Comparison of ENCODE assay signal across 8 mouse cellular contexts in genomic region chr11:119404627-119405026, GRCm38 (mm10). TPM values are rescaled to one million over a fixed set of nuclear protein-coding genes. Genes with fewer than 3 reads are reported as not detected.
DNase-seq lines count a peak whose midpoint lies in the region; ATAC-seq lines count a peak whose summit lies in the region.

No protein-coding gene starts in this region.

- DNase-seq in heart, adult 18-20 months: peak; percentile 24 to 47
- DNase-seq in heart, adult 11 months: no peak
- DNase-seq in 3T3-L1 (ENCODE audit: low read depth, low spot score) (peak; percentile 71), WW6 (ENCODE audit: low read depth, low spot score) (peak; percentile 78)
- DNase-seq in retina, adult 2 months (ENCODE audit: low read depth, low spot score): peak; percentile 23
- DNase-seq in layer of hippocampus, adult 11-12 months (ENCODE audit: low spot score): no peak
- DNase-seq in cerebellum, adult 11-12 months: no peak

- ATAC-seq in granulocyte monocyte progenitor cell, adult 5-6 weeks (replicated peaks; ENCODE audit: poor library complexity, severe bottlenecking): peak; percentile 67

RNA-seq across cellular contexts. Expression of gene Rnf213, which starts 11.7 kb away (rescaled TPM):
- total RNA-seq in heart, adult 18-20 months (2021): 10 to 100 TPM; 14.6 to 15.2 TPM
- total RNA-seq in granulocyte monocyte progenitor cell, adult 5-6 weeks (2014; fragmentation: Nextera tagmentation): 57.7 and 58.1 TPM in 2 replicates
- 40.5 and 45.5 TPM in 2 replicates for total RNA-seq in granulocyte monocyte progenitor cell, adult 5-6 weeks (2017)

RNA-seq across cellular contexts. Expression of gene Slc26a11, which starts 49.3 kb away (rescaled TPM):
- total RNA-seq in heart, adult 18-20 months (2021): 1 to 10 TPM; 3.1 TPM
- total RNA-seq in granulocyte monocyte progenitor cell, adult 5-6 weeks (2014; fragmentation: Nextera tagmentation): 1.1 TPM in 1 of 2 replicates, not detected in the other
- total RNA-seq in granulocyte monocyte progenitor cell, adult 5-6 weeks (2017): 0.21 and 0.43 TPM in 2 replicates

RNA-seq across cellular contexts. Expression of gene Sgsh, which starts 49.3 kb away (rescaled TPM):
- total RNA-seq in heart, adult 18-20 months (2021): 1 to 10 TPM; 4.8 to 5.6 TPM
- total RNA-seq in granulocyte monocyte progenitor cell, adult 5-6 weeks (2014; fragmentation: Nextera tagmentation): 4.3 and 5.2 TPM in 2 replicates
- 2.7 and 4.1 TPM in 2 replicates for total RNA-seq in granulocyte monocyte progenitor cell, adult 5-6 weeks (2017)

Comparison
In these comparisons a context has a peak if more than half of its experiments do, and no peak if none do; other contexts are left out.
1. DNase-seq: peak in heart, adult 18-20 months (2 of 2), 3T3-L1 (single experiment), WW6 (single experiment) and retina, adult 2 months (single experiment); none in heart, adult 11 months (single experiment), layer of hippocampus, adult 11-12 months (single experiment) and cerebellum, adult 11-12 months (single experiment).